Mouse (Mus musculus) megakaryocyte-erythroid progenitor cell, adult 5 weeks (primary cell): ENCODE measurements around the gene Arid3c. TPM values are rescaled to one million over a fixed set of nuclear protein-coding genes. Genes with fewer than 3 reads are reported as not detected.

ENCODE experiments used
- polyA plus RNA-seq: library from polyadenylated mRNA; stranded (reverse); fragments of >175 nt; gene quantifications from 2 replicates; pipeline ENCODE4 v1.2.3, GENCODE M21; 2012

Arid3c gene
- polyA plus RNA-seq: not detected in 2 replicates

DNA sequence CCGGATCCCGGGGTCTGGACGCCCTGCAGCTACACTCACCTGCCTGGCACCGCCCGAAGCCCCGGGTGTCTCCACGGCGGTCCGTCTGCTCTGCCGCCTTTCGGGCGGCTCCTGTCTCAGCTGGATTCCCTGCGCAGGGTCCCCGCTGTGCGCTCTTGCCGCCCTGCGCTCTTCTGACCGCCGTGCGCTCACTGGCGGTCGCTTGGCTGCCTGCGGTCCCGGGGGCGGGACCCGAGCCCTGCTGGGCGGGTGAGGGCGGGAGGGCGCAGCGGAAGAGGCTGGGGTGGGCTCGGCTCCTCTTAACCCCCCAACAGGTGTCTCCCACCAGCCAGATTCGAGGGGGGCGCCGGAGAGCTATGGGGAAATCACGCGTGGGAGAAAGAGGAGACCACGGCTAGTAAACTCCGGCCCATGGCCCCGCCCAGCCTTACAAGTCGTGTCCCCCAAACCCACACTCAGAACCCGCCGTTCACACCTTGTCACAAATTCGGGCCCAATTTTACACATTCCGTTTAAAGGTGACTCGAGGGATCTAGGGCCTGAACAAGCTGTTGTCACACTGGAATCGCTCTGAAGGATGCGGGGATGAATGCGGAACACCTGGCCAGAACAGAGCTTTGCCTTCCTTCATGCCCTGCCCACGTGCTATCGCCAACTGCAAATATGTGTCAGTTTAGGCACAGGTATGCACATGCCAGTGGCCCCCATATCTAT, at the start of gene Arid3c:
Gene Arid3c (minus strand): TSS at position 91 of the 714 bp plus-strand sequence.

DNA sequence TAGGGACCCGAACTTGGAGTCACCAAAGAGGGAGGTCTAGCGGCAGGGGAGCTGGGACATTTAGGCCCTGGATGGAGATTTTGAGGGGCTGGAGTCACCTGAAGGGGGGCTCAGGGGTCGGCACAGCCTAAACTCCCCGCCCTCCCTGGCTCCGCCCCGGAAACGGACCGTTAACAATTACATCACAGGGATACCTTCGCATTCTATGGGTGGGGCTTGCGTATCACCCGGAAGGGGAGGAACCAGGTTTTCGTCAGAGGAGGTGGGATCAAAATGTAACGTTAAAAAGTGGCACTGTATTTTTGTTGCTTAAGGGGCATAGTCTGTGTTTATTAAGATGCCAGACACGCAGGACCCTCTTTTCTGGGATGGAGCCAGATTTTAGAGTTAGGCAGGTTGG, 43.1 kb upstream of the Arid3c start, which contains the start of gene Ccl27a:
Gene Ccl27a (minus strand): TSS at position 246 of the 400 bp plus-strand sequence.

DNA sequence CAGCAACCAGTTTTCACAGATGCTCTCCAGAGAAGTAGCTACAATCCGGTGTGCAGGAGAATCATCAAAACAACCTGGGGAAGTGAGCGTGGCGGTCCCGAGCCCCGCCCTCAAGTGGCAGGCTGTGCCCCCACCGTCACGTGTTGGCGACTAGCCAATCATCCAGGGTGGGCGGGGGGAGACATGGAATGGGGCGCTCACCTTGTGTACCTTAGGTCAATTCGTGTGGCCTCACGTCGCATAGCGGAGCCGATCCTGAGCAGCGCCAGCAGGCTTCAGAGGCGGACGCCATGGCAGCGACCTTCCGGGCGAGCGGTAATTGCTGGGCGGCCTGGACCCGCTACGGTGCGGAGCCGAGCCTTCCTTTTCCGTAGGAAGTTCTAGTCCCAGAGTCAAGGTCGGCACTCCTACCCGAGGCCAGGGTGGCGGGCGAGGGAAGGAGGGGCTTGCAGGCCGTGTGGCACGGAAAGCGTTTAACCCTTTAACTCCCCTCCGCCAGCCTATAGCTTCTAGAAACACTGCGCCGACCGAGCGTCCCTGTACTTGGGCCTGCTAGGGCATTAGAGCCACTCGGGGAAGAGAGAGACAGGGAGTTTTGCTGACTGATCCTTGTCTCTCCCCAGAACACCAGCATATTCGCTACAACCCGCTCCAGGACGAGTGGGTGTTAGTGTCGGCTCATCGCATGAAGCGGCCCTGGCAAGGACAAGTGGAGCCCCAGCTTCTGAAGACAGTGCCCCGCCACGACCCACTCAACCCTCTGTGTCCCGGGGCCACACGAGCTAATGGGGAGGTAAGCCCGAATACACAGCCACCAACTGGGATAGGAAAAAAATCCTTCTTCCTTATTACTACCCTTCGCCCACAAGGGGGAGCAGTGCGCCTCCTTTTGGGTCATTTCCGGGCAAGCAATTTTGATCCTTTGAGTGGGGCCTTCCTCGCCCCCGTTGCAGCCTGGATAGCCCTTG, 24.7 kb upstream of the Arid3c start, which contains the start of gene Sigmar1:
Gene Sigmar1 (minus strand): TSS at position 820 of the 968 bp plus-strand sequence.

DNA sequence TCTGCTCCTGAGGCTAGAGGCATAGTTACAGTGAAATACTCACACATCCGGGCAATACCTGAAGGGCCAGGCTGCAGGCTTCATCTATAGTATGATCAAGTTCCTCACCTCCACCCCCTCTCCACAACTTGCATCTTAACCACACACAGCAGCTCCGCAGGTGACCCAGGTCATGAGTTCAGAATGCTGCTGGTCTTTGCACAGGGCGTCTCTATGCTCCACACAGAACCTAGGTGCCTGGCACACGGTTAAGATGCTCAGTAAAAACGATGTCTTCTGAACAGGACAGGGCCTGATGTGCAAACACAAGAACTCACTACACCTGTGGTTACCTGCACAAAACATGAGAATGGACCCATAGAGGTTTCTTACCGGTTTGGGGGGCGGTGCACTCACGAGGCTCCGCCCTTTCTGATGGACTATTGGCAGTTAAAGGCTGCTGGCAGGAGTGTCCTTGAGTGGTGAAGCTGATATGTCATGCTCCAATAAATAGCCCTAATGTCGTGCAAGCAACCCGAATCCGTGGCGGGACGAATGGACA, 23.9 kb upstream of the Arid3c start, which contains the start of gene Galt:
Gene Galt (plus strand): TSS at position 432 of the 541 bp plus-strand sequence.

DNA sequence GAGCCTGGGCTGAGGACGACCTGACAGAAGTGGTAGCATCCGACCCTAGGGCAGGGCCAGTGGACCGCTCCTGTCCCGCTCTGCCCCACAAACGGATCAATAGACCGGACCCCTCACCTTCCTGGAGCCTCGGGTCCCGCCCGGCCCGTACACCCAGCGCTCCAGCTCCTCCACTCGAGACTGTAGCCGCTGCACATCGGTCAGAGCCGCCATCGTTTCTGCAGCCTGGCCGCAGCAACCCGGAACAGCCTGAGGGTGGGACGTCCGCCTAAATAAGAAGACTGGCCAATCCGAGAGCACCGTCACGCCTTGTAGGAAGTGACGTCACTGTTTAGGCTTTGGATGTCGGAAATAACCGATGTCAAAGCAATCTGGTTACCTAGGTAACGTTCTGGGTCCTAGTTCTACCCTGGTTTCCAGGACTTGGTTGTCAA, 8.0 kb downstream of the Arid3c start, which contains the start of gene Dctn3:
Gene Dctn3 (minus strand): TSS at position 253 of the 434 bp plus-strand sequence.

DNA sequence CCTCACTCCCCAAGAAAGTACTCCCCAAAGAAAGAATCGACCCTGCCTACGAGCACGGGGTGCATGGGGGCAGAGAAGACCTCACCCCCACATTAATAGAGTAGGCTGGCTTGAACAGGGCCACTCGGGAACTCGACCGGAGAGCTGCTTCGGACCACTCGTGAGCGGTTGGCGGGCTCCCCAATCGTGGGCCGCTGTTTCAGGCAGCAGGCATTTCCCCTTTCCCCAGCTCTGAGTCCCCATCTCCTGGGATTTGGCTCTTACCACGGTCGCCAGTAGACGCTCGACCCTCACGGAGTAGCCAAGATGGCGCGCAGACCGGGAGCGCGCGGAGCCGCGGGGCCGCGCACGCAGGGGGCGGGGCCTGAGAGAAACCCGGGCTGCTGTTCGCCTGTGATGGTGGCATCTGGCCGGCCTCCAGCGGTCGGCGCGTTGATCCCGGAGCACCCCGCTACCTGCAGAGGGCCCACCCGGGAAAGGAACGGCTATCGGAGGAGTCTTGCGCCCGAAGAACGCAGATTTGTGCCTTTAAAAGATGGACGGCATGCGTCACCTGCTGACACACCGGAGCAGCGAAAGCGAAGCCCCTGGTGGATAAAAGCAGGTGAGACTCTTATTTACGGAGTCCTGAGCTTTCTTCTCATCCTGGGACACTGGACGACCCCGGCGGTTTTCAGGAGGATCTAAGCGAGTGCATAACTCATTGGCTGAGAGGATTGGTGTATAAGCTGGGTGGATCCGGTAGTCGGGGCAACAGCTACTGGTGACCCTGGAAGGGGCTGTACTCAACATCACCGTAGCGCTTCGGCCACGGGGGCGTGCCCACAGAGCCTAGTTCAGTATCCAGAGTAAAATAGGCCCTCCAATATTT, 17.5 kb downstream of the Arid3c start, which contains the start of gene Rpp25l:
Gene Rpp25l (minus strand): TSS at position 338 of the 871 bp plus-strand sequence.

DNA sequence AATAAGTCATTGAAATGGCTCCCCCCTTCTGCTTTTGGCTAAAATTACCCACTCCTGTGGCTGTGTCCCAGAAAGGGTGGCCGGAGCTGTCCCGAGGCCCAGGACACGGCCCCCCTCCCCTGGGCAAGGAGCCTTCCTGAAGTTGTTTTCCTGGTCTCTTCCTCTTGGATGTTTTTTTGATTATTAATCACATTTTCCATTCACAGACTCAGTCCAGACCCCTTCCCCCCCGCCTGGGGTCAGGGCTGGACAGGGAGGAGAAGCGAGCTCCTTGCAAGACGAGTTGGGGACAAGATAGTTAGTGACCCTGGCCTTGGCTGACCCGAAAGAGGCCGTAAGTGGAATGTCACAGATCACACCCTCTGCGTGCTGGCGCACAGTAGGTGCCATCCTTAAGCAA, 31.2 kb downstream of the Arid3c start, which contains the start of gene Il11ra1:
Gene Il11ra1 (plus strand): TSS at position 207 of the 400 bp plus-strand sequence.

DNA sequence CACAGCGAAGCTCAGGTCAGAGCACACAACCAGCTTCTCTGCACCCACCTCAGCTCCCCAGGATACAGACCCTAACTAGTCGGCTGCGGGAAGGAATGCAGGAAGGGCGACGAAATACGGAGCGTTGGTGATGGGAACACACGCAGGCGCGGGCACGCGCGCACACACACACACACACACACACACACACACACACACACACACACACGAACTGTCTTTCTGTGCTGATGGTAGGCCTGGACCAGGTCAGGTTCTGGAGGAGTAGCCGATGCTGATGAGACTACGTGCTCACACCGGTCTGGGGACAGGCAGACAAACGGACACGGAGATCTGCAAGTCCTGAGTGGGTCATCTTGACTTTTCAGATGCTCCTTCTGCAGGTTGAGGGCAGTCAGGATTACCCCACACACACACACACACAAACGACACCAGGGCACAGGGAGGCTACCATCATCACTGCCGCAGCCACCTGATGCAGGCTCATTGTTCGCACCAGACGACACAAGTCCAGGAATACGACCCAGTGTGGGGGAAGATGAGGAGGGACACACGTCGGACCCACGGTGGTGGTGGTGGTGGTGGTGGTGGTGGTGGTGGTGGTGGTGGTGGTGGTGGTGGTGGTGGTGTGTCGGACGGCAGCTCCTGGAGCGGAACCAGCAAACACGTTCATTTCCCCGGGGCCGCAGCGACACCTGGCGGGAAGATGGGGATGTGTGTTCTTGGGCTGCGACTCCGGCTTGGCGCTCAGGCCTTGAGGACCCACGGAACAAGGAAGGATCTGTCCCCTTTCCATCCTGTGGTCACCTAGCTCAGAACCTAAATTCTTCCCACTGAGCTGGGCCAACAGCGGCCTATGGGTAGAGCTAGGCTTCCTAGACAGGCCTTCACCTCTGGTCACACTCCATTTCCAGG, 33.8 kb downstream of the Arid3c start, which contains the start of gene Cntfr:
Gene Cntfr (minus strand): TSS at position 160 of the 912 bp plus-strand sequence.

Other genes starting within 250 kb of the Arid3c start
- not detected in 2 replicates for gene AI464131, start 228.1 kb downstream of the Arid3c start, polyA plus RNA-seq
- not detected in 2 replicates for gene 1110017D15Rik, start 213.8 kb downstream of the Arid3c start, polyA plus RNA-seq
- 7.7 and 8.8 TPM in 2 replicates for gene Fam219a, start 161.6 kb downstream of the Arid3c start, polyA plus RNA-seq
- not detected in 2 replicates for gene Dnaic1, start 161.4 kb downstream of the Arid3c start, polyA plus RNA-seq
- gene Enho, start 90.8 kb downstream of the Arid3c start, polyA plus RNA-seq: 0.40 TPM in 1 of 2 replicates, not detected in the other
- 0.04 TPM in 1 of 2 replicates, not detected in the other for gene Cntfr, start 34.1 kb downstream of the Arid3c start, polyA plus RNA-seq
- 67.6 and 73.0 TPM in 2 replicates for gene Il11ra1, start 31.2 kb downstream of the Arid3c start, polyA plus RNA-seq
- gene Rpp25l, start 17.6 kb downstream of the Arid3c start, polyA plus RNA-seq: 52.4 and 61.5 TPM in 2 replicates
- gene Dctn3, start 8.0 kb downstream of the Arid3c start, polyA plus RNA-seq: 198 and 248 TPM in 2 replicates
- 52.2 and 57.1 TPM in 2 replicates for gene Galt, start 24.1 kb upstream of the Arid3c start, polyA plus RNA-seq
- gene Sigmar1, start 25.0 kb upstream of the Arid3c start, polyA plus RNA-seq: 52.0 and 61.8 TPM in 2 replicates
- 53.7 and 60.7 TPM in 2 replicates for gene Ccl27a, start 43.1 kb upstream of the Arid3c start, polyA plus RNA-seq
- not detected in 2 replicates for gene Gm21541, start 172.5 kb upstream of the Arid3c start, polyA plus RNA-seq
- 2.0 and 11.5 TPM in 2 replicates for gene Gm20878, start 210.4 kb upstream of the Arid3c start, polyA plus RNA-seq
- gene Fam205a4, start 234.9 kb upstream of the Arid3c start, polyA plus RNA-seq: not detected in 2 replicates